Mouse (Mus musculus) ovary, postnatal 36 days (tissue): Measurements from ENCODE around the gene Lrmp.
A peak's percentile ranks its signal among the peaks of the same experiment; 100 is the strongest.

ENCODE experiments used
- DNase-seq: peaks from one replicate; pipeline ENCODE4 v3.0.0; 2022; ENCODE audit warnings: low spot score, mixed read lengths

The Lrmp gene

DNA sequence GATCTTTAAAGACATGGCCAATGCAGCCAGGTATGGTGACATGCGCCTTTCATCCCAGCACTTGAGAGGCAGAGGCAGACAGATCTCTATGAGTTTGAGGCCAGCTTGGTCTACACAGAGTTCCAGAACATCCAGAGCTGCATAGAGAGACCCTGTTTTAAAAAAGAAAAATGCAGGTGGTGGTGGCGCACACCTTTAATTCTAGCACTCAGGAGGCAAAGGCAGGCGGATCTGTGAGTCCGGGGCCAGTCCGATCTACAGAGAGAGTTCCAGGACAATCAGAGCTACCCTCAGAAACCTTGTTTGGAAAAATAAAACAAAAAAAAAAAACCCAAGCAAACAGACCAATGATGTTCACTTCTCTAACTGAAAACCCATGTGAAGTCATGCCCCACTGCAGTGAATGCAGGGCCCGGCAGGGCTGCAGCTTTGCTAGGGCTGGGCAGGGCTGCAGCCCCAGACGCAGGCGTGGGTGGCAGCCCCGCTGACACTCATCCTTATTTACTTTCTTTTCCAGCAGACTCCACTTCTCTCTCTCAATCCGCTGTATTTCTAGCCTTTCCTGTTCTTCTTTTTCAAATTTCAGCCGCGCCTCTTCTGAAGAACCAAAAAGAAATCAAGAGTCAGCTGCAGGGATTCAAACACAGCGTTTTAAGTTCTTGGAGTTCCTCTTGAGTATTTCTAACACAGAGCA is 87.1 kb downstream of the Lrmp start:
- DNase-seq, result no peak

DNA sequence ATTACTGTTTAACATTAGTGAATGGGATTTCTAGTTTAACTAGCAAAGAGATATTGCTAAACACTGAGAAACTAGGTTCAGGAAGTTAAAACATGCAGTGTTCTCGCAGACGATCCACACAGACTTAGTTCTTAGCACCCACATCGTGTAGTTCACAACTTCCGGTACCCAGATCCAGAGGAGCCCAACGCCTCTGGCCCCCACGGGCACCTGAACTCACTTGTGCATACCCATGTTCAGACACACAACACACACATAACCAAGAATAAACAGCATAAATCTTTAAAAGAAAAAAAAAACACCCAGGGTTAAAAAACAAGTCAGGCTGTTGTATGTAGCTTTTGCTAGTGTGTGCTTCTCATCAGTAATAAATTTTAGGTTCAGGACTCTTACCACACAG is 89.0 kb downstream of the Lrmp start:
- no peak for DNase-seq

DNA sequence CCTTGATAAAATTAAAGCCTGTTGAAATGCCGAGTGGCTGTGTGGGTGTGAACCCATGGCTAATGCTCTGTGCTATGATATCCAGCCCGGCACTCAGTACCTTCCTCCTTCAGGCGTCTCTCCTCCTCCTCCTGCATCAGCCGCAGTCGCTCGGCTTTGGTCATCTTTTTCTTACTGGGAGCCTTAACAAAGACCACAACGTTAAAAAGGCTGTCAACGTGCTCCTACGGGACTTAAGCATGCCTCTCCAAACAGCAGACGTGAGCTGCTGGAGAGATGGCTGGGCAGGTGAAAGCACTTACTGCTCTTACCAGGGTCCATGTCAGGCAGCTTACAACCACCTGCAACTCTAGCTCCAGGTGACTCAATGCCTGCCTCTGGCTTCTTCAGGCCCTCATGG is 89.7 kb downstream of the Lrmp start:
- no peak for DNase-seq

DNA sequence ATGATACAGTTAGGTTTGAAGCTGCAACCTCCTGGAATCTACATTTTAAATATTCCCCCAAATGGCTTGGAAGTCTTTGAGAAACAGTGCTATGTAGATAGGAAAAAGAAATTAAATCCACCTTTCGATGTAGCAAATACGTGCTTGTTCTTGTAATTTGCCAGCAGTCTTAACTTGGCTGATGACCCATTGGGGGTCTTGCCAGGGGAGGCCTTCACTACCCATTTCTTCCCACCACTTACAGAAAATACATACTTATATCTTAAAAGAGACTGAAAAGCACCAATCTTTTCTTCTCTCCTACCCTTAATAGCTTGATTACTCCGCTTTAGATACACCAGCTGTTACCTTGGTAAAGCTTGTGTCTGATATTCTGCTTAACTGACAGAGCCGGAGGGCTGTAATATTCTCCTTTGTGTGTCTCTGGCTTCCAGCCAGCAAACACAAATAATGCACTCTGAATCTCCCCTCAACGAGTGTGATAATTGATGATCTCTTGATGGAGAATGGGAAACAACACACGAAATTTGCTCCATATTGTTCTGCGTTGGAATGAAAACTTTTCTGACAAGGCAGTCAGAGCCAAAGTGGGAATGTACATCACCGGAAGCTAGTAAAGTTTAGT is 94.7 kb downstream of the Lrmp start:
- DNase-seq, result no peak

DNA sequence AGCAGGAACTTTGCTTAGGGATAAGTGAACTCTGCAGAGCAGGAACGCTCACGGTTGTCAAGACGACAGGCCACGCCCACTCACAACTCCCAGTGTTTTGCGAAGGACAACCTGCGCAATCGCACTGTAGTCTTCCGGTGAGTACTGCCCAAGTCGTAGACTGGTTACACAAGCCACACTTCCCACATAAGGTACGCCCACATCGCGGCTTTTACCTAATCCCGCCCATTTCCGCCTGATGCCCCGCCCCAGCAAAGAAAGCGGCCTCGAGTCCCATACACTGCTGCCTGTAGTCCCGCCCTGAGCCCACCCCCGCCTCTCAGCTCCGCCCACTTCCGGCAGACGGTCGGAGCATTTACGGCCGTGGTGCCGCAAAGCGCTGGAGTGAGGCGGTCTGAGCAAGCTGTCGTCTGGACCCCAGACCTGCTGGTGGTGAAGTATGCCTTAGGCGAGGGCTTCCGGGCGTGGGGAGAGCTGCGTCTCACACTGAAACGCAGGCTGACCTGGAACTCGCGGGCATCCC is 95.4 kb downstream of the Lrmp start, which contains the start of the genes Casc1 and Etfrf1:
Casc1 (minus strand) TSS at position 190 of the 523 bp plus-strand sequence.
Etfrf1 (plus strand) TSS at position 319 of the 523 bp plus-strand sequence.
- peak; percentile 97 for DNase-seq

DNA sequence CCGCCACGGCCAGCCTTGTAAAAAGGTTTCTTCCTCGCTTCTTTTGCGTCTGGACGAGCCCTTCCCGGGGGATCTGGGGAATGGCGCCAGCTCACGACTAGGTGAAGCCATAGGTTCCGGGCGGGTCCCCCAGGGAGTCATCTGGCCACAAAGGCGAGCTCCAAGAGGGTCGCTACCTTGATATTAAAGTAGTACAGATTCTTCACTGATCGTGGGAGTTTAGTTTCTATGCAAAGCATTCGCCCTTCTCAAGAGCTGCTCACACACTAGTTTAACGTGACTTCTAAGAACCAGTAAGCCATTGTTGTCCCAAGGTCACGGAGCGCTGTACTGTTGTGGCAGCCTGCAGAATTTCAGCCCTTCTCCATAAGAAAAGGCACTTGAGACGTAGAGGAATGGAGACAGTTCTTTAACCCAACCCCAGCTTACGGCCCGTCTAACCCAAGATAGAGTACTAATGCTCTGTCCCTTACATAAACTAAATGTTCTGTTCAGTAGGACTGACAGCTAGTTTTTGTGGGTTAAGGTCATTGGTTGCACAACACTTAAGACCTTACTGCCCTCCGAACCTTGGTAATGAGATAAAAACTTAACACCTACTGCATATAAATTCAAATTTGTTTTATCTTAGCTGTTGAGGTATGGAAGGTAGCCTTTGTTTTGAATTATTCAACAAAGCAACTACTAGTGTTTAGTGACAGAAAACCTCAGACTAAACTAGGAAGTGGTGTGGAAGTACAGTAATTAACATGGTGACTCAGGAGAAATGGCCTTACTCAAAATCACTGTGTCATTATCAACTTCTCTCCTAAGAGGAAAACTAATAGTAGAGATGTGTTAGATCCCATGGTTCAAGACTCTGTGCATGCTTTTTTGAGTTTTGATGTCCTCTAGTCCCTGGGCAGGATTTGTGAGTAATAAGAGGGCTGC is 96.2 kb downstream of the Lrmp start:
- no peak for DNase-seq

DNA sequence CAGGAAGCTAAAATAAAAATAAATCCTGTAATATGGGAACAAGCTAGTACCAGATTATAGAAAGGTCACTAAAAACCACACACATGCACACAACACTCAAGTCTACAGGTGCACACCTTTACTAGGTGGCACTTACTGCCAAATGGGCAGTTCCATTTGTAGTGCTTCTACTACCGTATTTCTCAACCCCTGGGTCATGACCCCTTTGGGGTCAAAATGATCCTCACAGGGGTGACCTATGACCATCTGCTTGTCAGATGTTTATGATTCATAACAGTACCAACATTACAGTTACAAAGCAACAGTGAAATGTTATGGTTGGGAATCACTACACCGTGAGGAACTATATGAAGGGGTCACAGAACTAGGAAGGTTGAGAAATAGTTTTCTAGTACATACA is 98.5 kb downstream of the Lrmp start:
- DNase-seq, result no peak

DNA sequence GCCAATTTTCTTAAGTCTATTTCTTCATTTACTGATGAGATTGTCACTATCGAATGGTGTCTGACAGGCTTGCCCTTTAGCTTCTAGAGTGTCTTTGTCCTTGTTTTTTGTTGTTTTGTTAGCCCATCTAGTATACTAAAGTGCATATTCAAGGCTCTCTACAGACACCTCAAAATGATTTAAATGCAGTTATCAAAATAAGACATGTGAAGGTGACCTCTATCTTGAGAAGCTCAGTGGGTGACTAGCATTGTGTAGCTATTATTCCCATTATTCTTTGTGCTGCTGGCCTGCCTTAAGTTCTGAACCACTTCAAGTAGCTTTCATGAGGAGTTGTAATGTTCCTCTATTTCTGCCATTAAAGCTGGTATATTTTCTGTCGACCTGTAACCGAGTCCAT is 100.4 kb downstream of the Lrmp start:
- DNase-seq, result no peak

DNA sequence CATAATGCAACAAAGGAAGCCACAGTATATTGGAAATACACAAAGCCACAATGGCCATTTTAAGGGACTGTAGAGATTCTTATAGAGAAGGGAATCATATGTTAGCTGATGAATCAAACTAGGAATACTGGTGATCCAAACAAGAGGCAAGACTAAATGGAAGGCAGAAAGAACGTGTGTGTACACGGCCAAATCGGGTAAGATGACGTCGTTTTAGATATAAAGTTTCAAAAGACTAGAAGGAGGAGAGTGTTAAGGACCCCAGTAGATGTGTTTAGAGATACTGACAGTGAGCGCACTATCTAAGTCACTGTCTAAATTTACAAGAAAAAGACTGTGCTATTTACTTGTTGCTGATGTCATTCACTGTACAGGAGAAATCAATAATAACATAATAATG is 108.8 kb downstream of the Lrmp start:
- no peak for DNase-seq
